Comparison of ENCODE assay signal across 8 mouse cellular contexts in genomic region chr9:21224576-21225414, GRCm38 (mm10). TPM values are rescaled to one million over a fixed set of nuclear protein-coding genes. Genes with fewer than 3 reads are reported as not detected.
DNase-seq lines count a peak whose midpoint lies in the region; ATAC-seq and TF ChIP-seq lines count a peak whose summit lies in the region.

No protein-coding gene starts in this region.

- peak overlapping the region; percentile 55 for H3K4me2 ChIP-seq in lung, embryonic 14.5 days
- peak overlapping the region; percentile 72 for H3K4me2 ChIP-seq in heart, embryonic 13.5 days
- H3K4me2 ChIP-seq in midbrain, embryonic 13.5 days (replicated peaks) = peak overlapping the region; percentile 32

- TF ChIP-seq CTCF in lung, embryonic 14.5 days (IDR thresholded peaks at IDR 0.05; ENCODE audit: low read depth) = peak; percentile 21; the same call in 1 of the 2 replicates
- TF ChIP-seq CTCF in bone marrow macrophage, adult 2 months (IDR thresholded peaks at IDR 0.05; ENCODE audit: low read depth, low read length) = no peak
- TF ChIP-seq CTCF in thymus, adult 2 months (IDR thresholded peaks at IDR 0.05; ENCODE audit: borderline replicate concordance, control insufficient read depth, extremely low read depth, insufficient read depth, low read length, poor library complexity) = no peak

- peaks cover 4% of the 10 kb centered on the region; the same call in 1 of the 2 replicates for H3K4me1 ChIP-seq in lung, embryonic 14.5 days (ENCODE audit: insufficient read depth)
- H3K4me1 ChIP-seq in bone marrow macrophage, adult 2 months (ENCODE audit: control insufficient read depth, insufficient read depth, low read length) = peaks cover 17% of the 10 kb centered on the region
- peaks cover 38% of the 10 kb centered on the region for H3K4me1 ChIP-seq in heart, embryonic 13.5 days
- peaks cover 22% of the 10 kb centered on the region for H3K4me1 ChIP-seq in midbrain, embryonic 13.5 days (replicated peaks)
- peaks cover 19% of the 10 kb centered on the region for H3K4me1 ChIP-seq in thymus, adult 2 months (replicated peaks; ENCODE audit: control insufficient read depth, insufficient read depth, low read length)

- intact Hi-C loops in left cerebral cortex, postnatal 14 days (cut with DNase I) = loop anchor here (5.0 kb wide), 1 partner anchor 72 kb away; no protein-coding TSS in a partner anchor

- peak; percentile 65 for DNase-seq in lung, embryonic 14.5 days
- DNase-seq in lung, postnatal 4 days = no peak
- peak; percentile 67 for DNase-seq in kidney, postnatal 10 days
- no peak for DNase-seq in left cerebral cortex, postnatal 14 days (ENCODE audit: low spot score in 2 of 2)
- no peak for DNase-seq in thymus, adult 2 months

- H3K27ac ChIP-seq in lung, embryonic 14.5 days (ENCODE audit: low read depth) = no peak overlapping the region
- no peak overlapping the region for H3K27ac ChIP-seq in bone marrow macrophage, adult 2 months (ENCODE audit: insufficient read depth, low read depth, low read length)
- H3K27ac ChIP-seq in heart, embryonic 13.5 days (replicated peaks) = peak overlapping the region; percentile 74
- H3K27ac ChIP-seq in midbrain, embryonic 13.5 days = no peak overlapping the region
- no peak overlapping the region for H3K27ac ChIP-seq in thymus, adult 2 months (ENCODE audit: control insufficient read depth, insufficient read depth, low read length)

- no peaks in the 10 kb centered on the region for H3K27me3 ChIP-seq in lung, embryonic 14.5 days (ENCODE audit: insufficient read depth, low read length)
- no peaks in the 10 kb centered on the region for H3K27me3 ChIP-seq in heart, embryonic 13.5 days (replicated peaks)
- H3K27me3 ChIP-seq in midbrain, embryonic 13.5 days = peaks cover 16% of the 10 kb centered on the region; the same call in 1 of the 2 replicates
- H3K27me3 ChIP-seq in thymus, adult 2 months (ENCODE audit: control insufficient read depth, insufficient read depth, low read length) = no peaks in the 10 kb centered on the region

- WGBS in lung, embryonic 14.5 days = 17% methylated on average over 26 of the region's 26 CpGs
- WGBS in heart, embryonic 13.5 days = 20% methylated on average over 26 of the region's 26 CpGs
- WGBS in midbrain, embryonic 13.5 days = 25% methylated on average over 26 of the region's 26 CpGs
- WGBS in thymus, adult 2 months = 26% methylated on average over 26 of the region's 26 CpGs

- H3K4me3 ChIP-seq in lung, embryonic 14.5 days (ENCODE audit: low read depth, low read length) = peak overlapping the region; percentile 30
- peak overlapping the region; percentile 45 for H3K4me3 ChIP-seq in bone marrow macrophage, adult 2 months (ENCODE audit: insufficient read depth, low read length)
- H3K4me3 ChIP-seq in heart, embryonic 13.5 days = peak overlapping the region; percentile 50
- H3K4me3 ChIP-seq in midbrain, embryonic 13.5 days (replicated peaks) = no peak overlapping the region
- H3K4me3 ChIP-seq in thymus, adult 2 months (ENCODE audit: control insufficient read depth, insufficient read depth, low read length) = no peak overlapping the region

- H3K36me3 ChIP-seq in lung, embryonic 14.5 days (ENCODE audit: insufficient read depth) = peaks cover 13% of the 10 kb centered on the region
- peaks cover 12% of the 10 kb centered on the region for H3K36me3 ChIP-seq in heart, embryonic 13.5 days
- peaks cover 10% of the 10 kb centered on the region for H3K36me3 ChIP-seq in midbrain, embryonic 13.5 days
- no peaks in the 10 kb centered on the region for H3K36me3 ChIP-seq in thymus, adult 2 months (ENCODE audit: control insufficient read depth, insufficient read depth, low read length)

- ATAC-seq in lung, embryonic 14.5 days (ENCODE audit: insufficient read depth) = no peak
- no peak for ATAC-seq in heart, embryonic 13.5 days (ENCODE audit: extremely low read depth, insufficient number of reproducible peaks, low FRiP score, low TSS enrichment)
- no peak for ATAC-seq in midbrain, embryonic 13.5 days

- no peak for TF ChIP-seq POLR2A in bone marrow macrophage, adult 2 months (IDR thresholded peaks at IDR 0.05; ENCODE audit: borderline replicate concordance, low read depth, low read length)
- TF ChIP-seq POLR2A in thymus, adult 2 months (IDR thresholded peaks at IDR 0.05; ENCODE audit: control insufficient read depth, extremely low read depth, insufficient read depth, low read length, poor library complexity) = no peak

- peak overlapping the region; percentile 29; the same call in 1 of the 2 replicates for H3K9ac ChIP-seq in lung, embryonic 14.5 days
- H3K9ac ChIP-seq in heart, embryonic 13.5 days = peak overlapping the region; percentile 78
- no peak overlapping the region for H3K9ac ChIP-seq in midbrain, embryonic 13.5 days (replicated peaks)

- no peaks in the 10 kb centered on the region for H3K9me3 ChIP-seq in lung, embryonic 14.5 days (ENCODE audit: low read depth, low read length)
- H3K9me3 ChIP-seq in heart, embryonic 13.5 days = peaks cover 3% of the 10 kb centered on the region; the same call in 1 of the 2 replicates
- no peaks in the 10 kb centered on the region for H3K9me3 ChIP-seq in midbrain, embryonic 13.5 days

RNA-seq across cellular contexts. Expression of gene Keap1, which starts 14.4 kb away (rescaled TPM):
- 42.8 and 44.6 TPM in 2 replicates for polyA plus RNA-seq in lung, embryonic 14.5 days (2014; fragmentation: Nextera tagmentation; extraction: Ambion mirVana)
- 34.9 and 36.4 TPM in 2 replicates for polyA plus RNA-seq in bone marrow macrophage, adult 2 months (2012; ENCODE audit: insufficient read depth, insufficient read length, missing spikeins)
- polyA plus RNA-seq in heart, embryonic 13.5 days (2015; fragmentation: Nextera tagmentation; extraction: Ambion mirVana) = 51.1 and 52.7 TPM in 2 replicates
- 58.6 and 61.9 TPM in 2 replicates for polyA plus RNA-seq in midbrain, embryonic 13.5 days (2015; fragmentation: Nextera tagmentation; extraction: Ambion mirVana)
- 10 to 100 TPM; 47.2 to 50.5 TPM for total RNA-seq in left cerebral cortex, postnatal 14 days (2021)
- polyA plus RNA-seq in thymus, adult 2 months (2012; rRNA removed) = 115 and 122 TPM in 2 replicates

RNA-seq across cellular contexts. Expression of gene S1pr5, which starts 23.4 kb away (rescaled TPM):
- polyA plus RNA-seq in lung, embryonic 14.5 days (2014; fragmentation: Nextera tagmentation; extraction: Ambion mirVana) = not detected in 2 replicates
- polyA plus RNA-seq in bone marrow macrophage, adult 2 months (2012; ENCODE audit: insufficient read depth, insufficient read length, missing spikeins) = not detected in 2 replicates
- polyA plus RNA-seq in heart, embryonic 13.5 days (2015; fragmentation: Nextera tagmentation; extraction: Ambion mirVana) = 0.07 and 0.11 TPM in 2 replicates
- polyA plus RNA-seq in midbrain, embryonic 13.5 days (2015; fragmentation: Nextera tagmentation; extraction: Ambion mirVana) = 1.1 and 1.6 TPM in 2 replicates
- 1 to 10 TPM; 3.4 to 5.2 TPM for total RNA-seq in left cerebral cortex, postnatal 14 days (2021)
- 0.70 and 0.78 TPM in 2 replicates for polyA plus RNA-seq in thymus, adult 2 months (2012; rRNA removed)

RNA-seq across cellular contexts. Expression of gene Atg4d, which starts 40.3 kb away (rescaled TPM):
- 33.7 and 34.7 TPM in 2 replicates for polyA plus RNA-seq in lung, embryonic 14.5 days (2014; fragmentation: Nextera tagmentation; extraction: Ambion mirVana)
- polyA plus RNA-seq in bone marrow macrophage, adult 2 months (2012; ENCODE audit: insufficient read depth, insufficient read length, missing spikeins) = 10.8 and 11.8 TPM in 2 replicates
- 41.6 and 51.4 TPM in 2 replicates for polyA plus RNA-seq in heart, embryonic 13.5 days (2015; fragmentation: Nextera tagmentation; extraction: Ambion mirVana)
- polyA plus RNA-seq in midbrain, embryonic 13.5 days (2015; fragmentation: Nextera tagmentation; extraction: Ambion mirVana) = 55.3 and 57.8 TPM in 2 replicates
- total RNA-seq in left cerebral cortex, postnatal 14 days (2021) = 10 to 100 TPM; 35.3 to 37.5 TPM
- polyA plus RNA-seq in thymus, adult 2 months (2012; rRNA removed) = 84.3 and 87.7 TPM in 2 replicates

RNA-seq across cellular contexts. Expression of gene Pde4a, which starts 59.3 kb away (rescaled TPM):
- 8.4 and 9.4 TPM in 2 replicates for polyA plus RNA-seq in lung, embryonic 14.5 days (2014; fragmentation: Nextera tagmentation; extraction: Ambion mirVana)
- 13.2 and 14.2 TPM in 2 replicates for polyA plus RNA-seq in bone marrow macrophage, adult 2 months (2012; ENCODE audit: insufficient read depth, insufficient read length, missing spikeins)
- 9.5 and 11.3 TPM in 2 replicates for polyA plus RNA-seq in heart, embryonic 13.5 days (2015; fragmentation: Nextera tagmentation; extraction: Ambion mirVana)
- 20.1 and 20.2 TPM in 2 replicates for polyA plus RNA-seq in midbrain, embryonic 13.5 days (2015; fragmentation: Nextera tagmentation; extraction: Ambion mirVana)
- total RNA-seq in left cerebral cortex, postnatal 14 days (2021) = 10 to 100 TPM; 76.2 to 79.6 TPM
- polyA plus RNA-seq in thymus, adult 2 months (2012; rRNA removed) = 6.1 and 6.8 TPM in 2 replicates

Comparison
In these comparisons a context has a peak if more than half of its experiments do, and no peak if none do; other contexts are left out.
1. DNase-seq: peak in lung, embryonic 14.5 days (single experiment) and kidney, postnatal 10 days (single experiment); none in lung, postnatal 4 days (0 of 2), left cerebral cortex, postnatal 14 days (0 of 2) and thymus, adult 2 months (single experiment).
2. H3K4me3 ChIP-seq: peak in lung, embryonic 14.5 days (single experiment), bone marrow macrophage, adult 2 months (single experiment) and heart, embryonic 13.5 days (single experiment); none in midbrain, embryonic 13.5 days (single experiment) and thymus, adult 2 months (single experiment).
3. Peak in every context shown above with its lines, with median percentiles within 50 percentile points of each other: H3K4me2 ChIP-seq.